In genomic region chr4:141463472-141463871, GRCm38 (mm10) we compare ENCODE assay signal across 33 mouse cellular contexts. TPM values are rescaled to one million over a fixed set of nuclear protein-coding genes. Genes with fewer than 3 reads are reported as not detected.
DNase-seq lines count a peak whose midpoint lies in the region; TF ChIP-seq lines count a peak whose summit lies in the region.
"Had no signal": no experiment of that assay in that cellular context is flagged by ENCODE, and none has a peak within 500 bp of the region (broad histone marks: within the 10 kb centered on the region; RNA-seq: fewer than 3 reads in every experiment).

No protein-coding gene starts in this region.

- peak overlapping the region; percentile 62 for H3K27ac ChIP-seq in layer of hippocampus, adult 2 months
- H3K27ac ChIP-seq in forebrain, embryonic 10.5 days, result no peak overlapping the region
- H3K27ac ChIP-seq: forebrain, embryonic 12.5 days; hindbrain, embryonic 13.5 days; liver, embryonic 15.5 days; lung, embryonic 15.5 days; midbrain, embryonic 10.5 days; neural tube, embryonic 13.5 days had no signal

- no peaks in the 10 kb centered on the region for H3K27me3 ChIP-seq in forebrain, embryonic 10.5 days (ENCODE audit: poor library complexity, severe bottlenecking)
- H3K27me3 ChIP-seq: forebrain, embryonic 12.5 days; hindbrain, embryonic 13.5 days; liver, embryonic 15.5 days; lung, embryonic 15.5 days; neural tube, embryonic 13.5 days had no signal

- H3K36me3 ChIP-seq in forebrain, embryonic 10.5 days (replicated peaks), result peaks cover 93% of the 10 kb centered on the region

- H3K4me1 ChIP-seq in forebrain, embryonic 10.5 days, result peaks cover 23% of the 10 kb centered on the region

- WGBS in forebrain, embryonic 10.5 days, result 88% methylated on average over 14 of the region's 14 CpGs

- DNase-seq in heart, adult 11 months, result peak; percentile 85
- DNase-seq in heart, postnatal 25 days (ENCODE audit: low spot score), result no peak
- DNase-seq in layer of hippocampus, adult 2 months (ENCODE audit: low spot score in 2 of 2), result no peak
- DNase-seq in layer of hippocampus, postnatal 14 days (ENCODE audit: low spot score in 2 of 2), result no peak
- peak; percentile 67 to 83 for DNase-seq in kidney, postnatal 25 days
- DNase-seq in forebrain, embryonic 10.5 days (ENCODE audit: extremely low spot score, low spot score), result no peak
- DNase-seq in frontal cortex, postnatal 10 days (ENCODE audit: low spot score in 2 of 2), result no peak
- DNase-seq: adrenal gland, adult 8-10 months; cerebellum, adult 2 months; forebrain, postnatal 0 days; gastrocnemius, postnatal 25 days; heart, adult 18-20 months; heart, postnatal 4 days; layer of hippocampus, postnatal 36 days; left cerebral cortex, postnatal 4 days had no signal

- H3K4me3 ChIP-seq in layer of hippocampus, adult 2 months, result no peak overlapping the region
- H3K4me3 ChIP-seq in forebrain, embryonic 10.5 days, result no peak overlapping the region
- H3K4me3 ChIP-seq: erythroblast, embryonic 14.5 days; forebrain, embryonic 12.5 days; hindbrain, embryonic 13.5 days; liver, embryonic 15.5 days; lung, embryonic 15.5 days; midbrain, embryonic 10.5 days; neural tube, embryonic 13.5 days had no signal

- intact Hi-C loops in heart, postnatal 25 days (cut with DNase I), result no loop called here

- H3K9me3 ChIP-seq in forebrain, embryonic 10.5 days, result no peaks in the 10 kb centered on the region
- H3K9me3 ChIP-seq: forebrain, embryonic 12.5 days; hindbrain, embryonic 13.5 days; liver, embryonic 15.5 days; lung, embryonic 15.5 days; midbrain, embryonic 10.5 days; neural tube, embryonic 13.5 days had no signal

- TF ChIP-seq CTCF in layer of hippocampus, adult 2 months (conservative IDR thresholded peaks at IDR 0.05), result no peak

RNA-seq across cellular contexts. Expression of gene Zbtb17, which starts 19.0 kb away (rescaled TPM):
- 10 to 100 TPM; 22.7 to 23.5 TPM for total RNA-seq in heart, postnatal 25 days (2021)
- 10 to 100 TPM; 33.8 to 34.6 TPM for total RNA-seq in layer of hippocampus, adult 2 months (2021)
- 10 to 100 TPM; 29.3 to 29.8 TPM for total RNA-seq in layer of hippocampus, postnatal 14 days (2021)
- polyA plus RNA-seq in forebrain, embryonic 10.5 days (2016; fragmentation: Nextera tagmentation; extraction: Ambion mirVana), result 58.9 and 61.1 TPM in 2 replicates

RNA-seq across cellular contexts. Expression of gene Srarp, which starts 27.6 kb away (rescaled TPM):
- 1 to 10 TPM in 1 of 2 experiments, under 1 TPM in 1; 0.50 to 1.5 TPM for total RNA-seq in heart, postnatal 25 days (2021)
- total RNA-seq in layer of hippocampus, adult 2 months (2021), result 1 to 10 TPM; 4.1 to 5.3 TPM
- total RNA-seq in layer of hippocampus, postnatal 14 days (2021), result 1 to 10 TPM; 4.0 to 4.4 TPM
- polyA plus RNA-seq in forebrain, embryonic 10.5 days (2016; fragmentation: Nextera tagmentation; extraction: Ambion mirVana), result not detected in 2 replicates
- total RNA-seq: adrenal gland, postnatal 4 days; G1E; heart, postnatal 4 days; megakaryocyte progenitor cell, adult 5-6 weeks had no signal
- polyA plus RNA-seq: embryonic facial prominence, embryonic 14.5 days; erythroblast, embryonic 14.5 days; forebrain, embryonic 12.5 days; G1E; heart, embryonic 11.5 days; heart, embryonic 16.5 days; hindbrain, embryonic 13.5 days; intestine, embryonic 16.5 days; limb, embryonic 14.5 days; liver, embryonic 15.5 days; lung, embryonic 15.5 days; midbrain, embryonic 10.5 days; neural tube, embryonic 13.5 days had no signal

RNA-seq across cellular contexts. Expression of gene Hspb7, which starts 42.9 kb away (rescaled TPM):
- total RNA-seq in heart, postnatal 25 days (2021), result 1,000 to 10,000 TPM; 1,043 to 1,140 TPM
- total RNA-seq in layer of hippocampus, adult 2 months (2021), result under 1 TPM in 1 of 2 experiments, not detected in 1; 0.12 TPM
- under 1 TPM in 1 of 2 experiments, not detected in 1; 0.23 TPM for total RNA-seq in layer of hippocampus, postnatal 14 days (2021)
- not detected in 2 replicates for polyA plus RNA-seq in forebrain, embryonic 10.5 days (2016; fragmentation: Nextera tagmentation; extraction: Ambion mirVana)
- total RNA-seq: forebrain, postnatal 0 days; G1E; layer of hippocampus, postnatal 36 days; left cerebral cortex, postnatal 4 days; megakaryocyte progenitor cell, adult 5-6 weeks had no signal
- polyA plus RNA-seq: erythroblast, embryonic 14.5 days; forebrain, embryonic 12.5 days; forebrain, postnatal 0 days; G1E; midbrain, embryonic 10.5 days; neural tube, embryonic 13.5 days had no signal

RNA-seq across cellular contexts. Expression of gene Clcnkb, which starts 47.7 kb away (rescaled TPM):
- total RNA-seq in heart, postnatal 25 days (2021), result 1 to 10 TPM in 1 of 2 experiments, under 1 TPM in 1; 0.60 to 1.5 TPM
- not detected for total RNA-seq in layer of hippocampus, adult 2 months (2021)
- total RNA-seq in layer of hippocampus, postnatal 14 days (2021), result not detected
- not detected in 2 replicates for polyA plus RNA-seq in forebrain, embryonic 10.5 days (2016; fragmentation: Nextera tagmentation; extraction: Ambion mirVana)
- total RNA-seq: adrenal gland, adult 8-10 months; forebrain, postnatal 0 days; gastrocnemius, postnatal 25 days; layer of hippocampus, adult 8-10 months; layer of hippocampus, postnatal 36 days; left cerebral cortex, postnatal 4 days; megakaryocyte progenitor cell, adult 5-6 weeks; midbrain, postnatal 0 days had no signal
- polyA plus RNA-seq: cerebellum, adult 2 months; cortical plate, adult 2 months; embryonic facial prominence, embryonic 14.5 days; erythroblast, embryonic 14.5 days; forebrain, embryonic 12.5 days; forebrain, postnatal 0 days; G1E; hindbrain, embryonic 13.5 days; liver, embryonic 15.5 days; lung, embryonic 15.5 days; midbrain, embryonic 10.5 days; neural tube, embryonic 13.5 days had no signal

Comparison
In these comparisons a context has a peak if more than half of its experiments do, and no peak if none do; other contexts are left out.
1. DNase-seq: peak in heart, adult 11 months (single experiment) and kidney, postnatal 25 days (2 of 2); none in heart, postnatal 25 days (single experiment), layer of hippocampus, adult 2 months (0 of 2), layer of hippocampus, postnatal 14 days (0 of 2), forebrain, embryonic 10.5 days (single experiment) and frontal cortex, postnatal 10 days (0 of 2).
2. RNA of gene Hspb7, which starts 42.9 kb away (total RNA-seq): 1,043 to 1,140 TPM in heart, postnatal 25 days; 0.23 TPM in layer of hippocampus, postnatal 14 days and 0.12 TPM in layer of hippocampus, adult 2 months; every median in the first group is over 100 times any median in the second.